Mouse (Mus musculus) R1 (cell line): ENCODE results near the gene Rnf32.
A peak's percentile ranks its signal among the peaks of the same experiment; 100 is the strongest.

ENCODE experiments used
- DNase-seq: peaks from one replicate; pipeline ENCODE4 v3.0.0-alpha.2; 2018; ENCODE audit warnings: low read depth, low spot score

Rnf32 gene

DNA sequence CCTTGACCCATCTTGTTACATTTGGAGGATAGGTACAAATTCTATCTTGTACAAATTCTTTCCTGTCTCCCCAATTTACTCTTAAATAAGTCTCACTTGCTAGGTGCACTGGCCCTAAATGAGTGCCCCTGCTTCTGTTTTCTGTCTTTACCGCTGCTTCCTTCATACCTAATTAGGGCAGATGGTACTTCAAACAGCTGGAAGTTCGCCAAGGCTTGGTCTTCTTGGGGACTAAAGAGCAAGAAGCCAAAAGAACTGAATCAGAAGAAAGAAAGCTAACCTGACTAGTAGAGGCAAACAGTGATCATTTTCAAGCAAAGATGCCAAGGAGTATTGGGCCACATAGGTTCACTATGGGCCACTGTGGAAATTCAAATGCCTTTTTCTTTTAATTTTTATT lies 77.6 kb downstream of the Rnf32 start:
- no peak for DNase-seq

DNA sequence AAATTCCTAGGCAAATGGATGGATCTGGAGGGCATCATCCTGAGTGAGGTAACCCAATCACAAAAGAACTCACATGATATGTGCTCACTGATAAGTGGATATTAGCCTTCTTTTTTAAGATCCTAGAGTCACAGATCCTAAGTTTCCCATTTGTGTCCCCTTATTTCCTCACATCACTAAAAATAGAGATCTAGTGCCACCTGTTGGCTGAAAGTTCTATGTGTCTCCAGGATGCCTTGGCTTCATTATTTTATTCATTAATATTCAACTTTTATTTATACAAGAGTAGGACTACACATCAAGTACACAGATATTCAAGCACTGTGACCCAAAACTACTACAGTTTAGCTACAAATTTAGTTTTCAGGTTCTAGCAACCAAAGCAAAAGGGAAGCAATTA lies 79.0 kb downstream of the Rnf32 start:
- peak; percentile 49 for DNase-seq
